27 mouse cellular contexts compared by ENCODE assay signal in the genomic region with DNA sequence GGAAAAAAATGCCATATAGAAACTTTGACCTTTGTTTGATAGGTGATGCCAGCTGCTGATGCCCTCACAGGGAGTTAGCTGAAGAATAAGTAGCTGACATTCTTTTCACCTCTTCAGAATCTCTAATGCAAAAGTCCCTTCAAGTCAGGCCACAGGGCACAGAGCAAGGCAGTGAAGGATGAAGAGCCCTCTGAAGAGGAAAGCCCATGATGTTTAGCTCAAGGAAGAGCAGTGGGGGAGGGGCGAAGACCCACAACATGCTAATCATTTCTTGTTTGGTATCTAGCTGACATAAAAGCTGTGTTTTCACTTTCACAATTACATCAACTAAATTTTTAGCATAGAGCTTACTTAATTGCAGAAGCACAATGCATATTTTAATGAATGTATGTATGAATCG.
DNase-seq lines count a peak whose midpoint lies in the region; ATAC-seq and TF ChIP-seq lines count a peak whose summit lies in the region.
"Had no signal": no experiment of that assay in that cellular context is flagged by ENCODE, and none has a peak within 500 bp of the region (broad histone marks: within the 10 kb centered on the region; RNA-seq: fewer than 3 reads in every experiment).

No protein-coding gene starts in this region.

- no peaks in the 10 kb centered on the region for H3K79me2 ChIP-seq in CH12.LX (replicated peaks; ENCODE audit: control insufficient read depth, extremely low read depth, insufficient read depth, poor library complexity, severe bottlenecking)

- in situ Hi-C loops in CH12.LX (cut with MboI; ENCODE audit: low pct_ligation_motif_present, low pct_unique_long_range_greater_than_20kb, low sequenced_read_pairs): no loop called here

- H3K9me3 ChIP-seq in midbrain, embryonic 11.5 days (ENCODE audit: control insufficient read depth, low read length): no peaks in the 10 kb centered on the region
- no peaks in the 10 kb centered on the region for H3K9me3 ChIP-seq in midbrain, embryonic 16.5 days (replicated peaks; ENCODE audit: control insufficient read depth, low read length, poor library complexity, severe bottlenecking)
- peaks cover 11% of the 10 kb centered on the region for H3K9me3 ChIP-seq in CH12.LX (replicated peaks; ENCODE audit: low read length)
- H3K9me3 ChIP-seq: forebrain, embryonic 13.5 days; liver, embryonic 12.5 days; megakaryocyte, embryonic 14.5 days had no signal

- no peaks in the 10 kb centered on the region for H3K27me3 ChIP-seq in midbrain, embryonic 11.5 days (ENCODE audit: control insufficient read depth, insufficient read depth, low read length)
- no peaks in the 10 kb centered on the region for H3K27me3 ChIP-seq in midbrain, embryonic 16.5 days (ENCODE audit: control insufficient read depth, insufficient read depth, low read depth, low read length)
- no peaks in the 10 kb centered on the region for H3K27me3 ChIP-seq in CH12.LX (replicated peaks)
- H3K27me3 ChIP-seq: forebrain, embryonic 13.5 days; liver, embryonic 12.5 days; megakaryocyte, embryonic 14.5 days had no signal

- 83% methylated on average over 2 of the region's 2 CpGs for WGBS in midbrain, embryonic 11.5 days
- 81% methylated on average over 2 of the region's 2 CpGs for WGBS in midbrain, embryonic 16.5 days

- TF ChIP-seq CTCF in CH12.LX (conservative IDR thresholded peaks at IDR 0.05 in 1 of 2, IDR thresholded peaks at IDR 0.05 in 1 of 2; ENCODE audit: low read depth in 2 of 2, low read length in 2 of 2): no peak

- H3K4me2 ChIP-seq in midbrain, embryonic 11.5 days: no peak overlapping the region
- no peak overlapping the region for H3K4me2 ChIP-seq in midbrain, embryonic 16.5 days (ENCODE audit: low read length)
- H3K4me2 ChIP-seq in CH12.LX (ENCODE audit: insufficient read depth, low read depth, poor library complexity, severe bottlenecking): no peak overlapping the region
- H3K4me2 ChIP-seq: forebrain, embryonic 13.5 days; heart, embryonic 11.5 days; hindbrain, embryonic 14.5 days; liver, embryonic 12.5 days had no signal

- H3K4me3 ChIP-seq in midbrain, embryonic 11.5 days (ENCODE audit: low read depth, low read length): no peak overlapping the region
- H3K4me3 ChIP-seq in midbrain, embryonic 16.5 days (ENCODE audit: low read depth, low read length): no peak overlapping the region
- no peak overlapping the region for H3K4me3 ChIP-seq in CH12.LX (replicated peaks in 1 of 3; ENCODE audit: low read depth in 2 of 3, low read length in 2 of 3, poor library complexity in 1 of 3)
- H3K4me3 ChIP-seq: forebrain, embryonic 13.5 days; liver, embryonic 12.5 days; megakaryocyte, embryonic 14.5 days had no signal

- no peak for TF ChIP-seq RAD21 in CH12.LX (IDR thresholded peaks at IDR 0.05; ENCODE audit: low read depth, low read length)

- no peak overlapping the region for H3K27ac ChIP-seq in midbrain, embryonic 11.5 days (ENCODE audit: low read depth, low read length)
- H3K27ac ChIP-seq in midbrain, embryonic 16.5 days (ENCODE audit: low read length): no peak overlapping the region
- H3K27ac ChIP-seq in CH12.LX (ENCODE audit: insufficient read depth, low read depth): no peak overlapping the region
- H3K27ac ChIP-seq: forebrain, embryonic 13.5 days; hindbrain, embryonic 14.5 days; liver, embryonic 12.5 days had no signal

- DNase-seq in midbrain, embryonic 11.5 days (ENCODE audit: low spot score, missing footprints): no peak
- peak; percentile 2 for DNase-seq in CH12.LX (ENCODE audit: extremely low read depth)
- DNase-seq in embryo, embryonic 10.5 days (ENCODE audit: low spot score): peak; percentile 12
- peak; percentile 29 for DNase-seq in retina, postnatal 1 day
- no peak for DNase-seq in heart, adult 8-10 months (ENCODE audit: low spot score)
- no peak for DNase-seq in layer of hippocampus, adult 8-10 months (ENCODE audit: low spot score in 2 of 2)
- DNase-seq: adrenal gland, postnatal 10 days; B cell, adult 2 months; cerebellum, adult 11-12 months; cerebellum, adult 9-11 months; gastrocnemius, postnatal 25 days; heart, adult 11 months; heart, postnatal 36 days; kidney, adult 18-20 months; layer of hippocampus, postnatal 36 days; left cerebral cortex, postnatal 4 days; liver, postnatal 0 days; lung, postnatal 36 days; right cerebral cortex, postnatal 14 days; thymus, postnatal 4 days had no signal

- TF ChIP-seq EP300 in CH12.LX (IDR thresholded peaks at IDR 0.05; ENCODE audit: low read length): no peak

- no peak for TF ChIP-seq POLR2A in CH12.LX (IDR thresholded peaks at IDR 0.05; ENCODE audit: low read depth, low read length)

- ATAC-seq in midbrain, embryonic 11.5 days (ENCODE audit: low FRiP score): peak; percentile 57; the same call in 1 of the 2 replicates
- no peak for ATAC-seq in midbrain, embryonic 16.5 days
- ATAC-seq: forebrain, embryonic 13.5 days; liver, embryonic 12.5 days; liver, postnatal 0 days had no signal

- dilution Hi-C loops in CH12.LX (cut with MboI; ENCODE audit: extremely low pct_ligation_motif_present, extremely low pct_unique_long_range_greater_than_20kb, low sequenced_read_pairs): no loop called here

- no peak overlapping the region for H3K9ac ChIP-seq in midbrain, embryonic 11.5 days (ENCODE audit: low read length)
- H3K9ac ChIP-seq in midbrain, embryonic 16.5 days (ENCODE audit: low read depth, low read length): no peak overlapping the region
- no peak overlapping the region for H3K9ac ChIP-seq in CH12.LX (ENCODE audit: insufficient read depth, low read depth)
- H3K9ac ChIP-seq: forebrain, embryonic 13.5 days; hindbrain, embryonic 14.5 days; liver, embryonic 12.5 days; liver, postnatal 0 days had no signal

- no peaks in the 10 kb centered on the region for H3K36me3 ChIP-seq in midbrain, embryonic 11.5 days (ENCODE audit: control insufficient read depth, insufficient read depth, low read length)
- no peaks in the 10 kb centered on the region for H3K36me3 ChIP-seq in midbrain, embryonic 16.5 days (ENCODE audit: control insufficient read depth, insufficient read depth, low read length)
- H3K36me3 ChIP-seq in CH12.LX (replicated peaks in 1 of 2; ENCODE audit: control insufficient read depth in 1 of 2, insufficient read depth in 1 of 2, low read length in 1 of 2): no peaks in the 10 kb centered on the region
- H3K36me3 ChIP-seq: G1E; liver, embryonic 12.5 days had no signal

- no peaks in the 10 kb centered on the region for H3K4me1 ChIP-seq in midbrain, embryonic 11.5 days (ENCODE audit: control insufficient read depth, insufficient read depth, low read length)
- H3K4me1 ChIP-seq in midbrain, embryonic 16.5 days (ENCODE audit: control insufficient read depth, insufficient read depth, low read length): no peaks in the 10 kb centered on the region; the same call in 1 of the 2 replicates
- no peaks in the 10 kb centered on the region for H3K4me1 ChIP-seq in CH12.LX (ENCODE audit: control insufficient read depth in 1 of 2, insufficient read depth in 2 of 2)
- H3K4me1 ChIP-seq: forebrain, embryonic 13.5 days; liver, embryonic 12.5 days; megakaryocyte, embryonic 14.5 days had no signal

TF ChIP-seq in CH12.LX, 34 proteins besides CTCF, POLR2A, EP300 and RAD21:
- TF ChIP-seq JUN (IDR thresholded peaks at IDR 0.05; ENCODE audit: insufficient read depth, low read depth, low read length) (no peak), MEF2A (IDR thresholded peaks at IDR 0.05; ENCODE audit: borderline replicate concordance, low read depth, low read length) (no peak), UBTF (IDR thresholded peaks at IDR 0.05; ENCODE audit: low read depth, low read length) (no peak), ZNF384 (IDR thresholded peaks at IDR 0.05; ENCODE audit: low read depth, low read length) (no peak), BHLHE40 (IDR thresholded peaks at IDR 0.05; ENCODE audit: low read depth, low read length) (no peak), CHD2 (IDR thresholded peaks at IDR 0.05; ENCODE audit: low read length) (no peak), MAX (IDR thresholded peaks at IDR 0.05; ENCODE audit: low read length) (no peak), TCF12 (IDR thresholded peaks at IDR 0.05; ENCODE audit: low read depth, low read length) (no peak), PAX5 (IDR thresholded peaks at IDR 0.05; ENCODE audit: low read length) (no peak), RCOR1 (conservative IDR thresholded peaks at IDR 0.05; ENCODE audit: low read depth, low read length) (no peak), POLR2AphosphoS2 (IDR thresholded peaks at IDR 0.05; ENCODE audit: low read depth, low read length) (no peak), IRF4 (IDR thresholded peaks at IDR 0.05; ENCODE audit: low read depth, low read length) (no peak), USF1 (IDR thresholded peaks at IDR 0.05; ENCODE audit: low read depth, low read length) (no peak), HCFC1 (IDR thresholded peaks at IDR 0.05; ENCODE audit: low read depth, low read length) (no peak), ETS1 (conservative IDR thresholded peaks at IDR 0.05; ENCODE audit: low read depth, low read length) (no peak), SMC3 (IDR thresholded peaks at IDR 0.05; ENCODE audit: low read depth, low read length) (no peak), NELFE (IDR thresholded peaks at IDR 0.05; ENCODE audit: low read depth, low read length) (no peak), MAFK (IDR thresholded peaks at IDR 0.05; ENCODE audit: insufficient replicate concordance, low read length) (no peak), TBP (conservative IDR thresholded peaks at IDR 0.05; ENCODE audit: low read depth, low read length) (no peak), CHD1 (IDR thresholded peaks at IDR 0.05; ENCODE audit: low read depth, low read length) (no peak)
TF ChIP-seq in CH12.LX: peak in this region for 0.

Comparison
In these comparisons a context has a peak if more than half of its experiments do, and no peak if none do; other contexts are left out.
1. DNase-seq: peak in CH12.LX (single experiment), embryo, embryonic 10.5 days (single experiment) and retina, postnatal 1 day (single experiment); none in midbrain, embryonic 11.5 days (single experiment), heart, adult 8-10 months (single experiment) and layer of hippocampus, adult 8-10 months (0 of 2).